Mouse (Mus musculus) left cerebral cortex, adult 8-10 months (tissue): ENCODE results near the gene Arf1. TPM values are rescaled to one million over a fixed set of nuclear protein-coding genes. Genes with fewer than 3 reads are reported as not detected.
"Not testable (repeated sequence)": the region's sequence is repeated elsewhere in the genome, so short reads cannot be mapped to it uniquely, and the experiment has no call there.

ENCODE experiments used
- DNase-seq, 2 experiments: peaks; one replicate each; pipeline ENCODE4 v3.0.0; 2022; ENCODE audit warnings: low spot score in 2 of 2
- total RNA-seq, 4 experiments: library from RNA; stranded (reverse); gene quantifications; 2 replicates each; pipeline ENCODE4 v1.2.4; 2022

Arf1 gene
- total RNA-seq, 4 experiments from 2014 or later, result 419 to 439 (median 436) TPM

DNA sequence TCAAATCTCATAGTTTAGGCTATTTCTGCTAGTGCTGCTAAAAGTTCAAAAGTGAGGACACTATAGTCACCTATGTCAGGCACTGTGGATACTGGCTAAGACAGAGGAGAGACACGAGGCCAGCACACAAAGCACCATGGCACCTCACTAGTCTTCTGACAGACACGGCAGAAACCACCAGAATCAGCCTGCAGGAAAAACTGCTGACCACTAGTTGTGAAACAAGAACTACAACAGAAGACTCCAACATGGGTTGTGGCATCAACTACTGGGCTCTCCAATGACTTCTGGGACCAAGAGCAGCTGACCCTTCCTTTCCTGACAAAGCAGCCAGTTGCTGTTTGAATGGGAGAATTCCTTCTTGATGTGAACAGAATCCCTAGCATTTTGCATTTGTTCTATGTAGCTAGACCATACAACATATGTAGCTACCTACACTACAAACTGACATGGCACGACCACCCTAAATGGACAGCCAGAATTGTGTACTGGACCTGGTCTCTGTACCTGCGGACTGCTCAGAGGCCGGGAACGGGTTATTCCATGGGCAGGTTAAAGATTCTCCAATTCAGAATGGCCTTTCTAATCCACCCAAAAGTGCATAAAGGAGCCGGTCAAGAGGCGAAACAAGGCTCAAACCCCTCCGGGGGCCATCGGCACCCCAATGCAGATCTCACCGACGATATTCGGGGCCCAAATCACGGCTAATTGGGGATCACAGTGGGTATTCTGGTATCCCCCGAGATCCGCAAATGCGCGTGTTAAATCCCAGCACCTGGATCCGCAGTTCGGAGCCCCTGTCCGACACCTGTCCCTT lies 1.1 kb downstream of the Arf1 start:
- no peak for DNase-seq

DNA sequence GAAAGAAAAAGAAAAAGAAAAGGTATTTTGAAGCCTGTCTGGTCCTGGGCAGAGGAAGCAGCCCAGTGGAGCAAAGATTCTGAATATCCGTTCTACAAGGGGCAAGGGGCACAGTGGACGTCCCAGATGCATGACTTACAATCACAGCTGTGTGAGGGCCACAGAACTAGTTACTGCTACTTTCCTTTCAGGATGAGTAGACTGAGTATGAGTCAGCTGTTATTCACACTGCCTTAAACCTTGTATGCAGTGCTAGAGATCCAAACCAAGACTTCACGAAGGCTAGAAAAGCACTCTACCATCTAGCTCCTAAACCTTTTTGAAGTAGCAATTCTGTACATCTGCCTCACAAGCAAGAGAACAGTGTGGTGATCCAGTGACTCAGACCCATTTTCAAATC lies 1.8 kb downstream of the Arf1 start:
- no peak for DNase-seq

DNA sequence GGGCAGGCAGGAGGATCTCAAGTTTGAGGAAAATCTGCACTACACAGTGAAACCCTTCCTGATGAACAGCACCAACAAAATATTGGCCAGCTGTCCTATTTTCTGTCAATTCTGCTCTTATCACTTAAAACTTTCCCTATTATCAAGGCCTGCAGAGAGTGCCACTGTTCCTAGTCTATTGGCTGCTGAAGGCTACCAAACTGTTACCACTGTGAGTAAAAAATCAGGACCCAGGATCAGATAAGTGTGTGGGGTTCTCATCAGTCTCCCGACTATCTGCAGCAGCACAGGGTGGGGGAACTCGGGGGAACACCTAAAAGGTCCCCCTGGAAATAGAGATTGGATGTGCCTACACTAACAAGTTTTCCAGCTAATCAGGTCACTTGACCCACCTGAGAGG lies 2.9 kb downstream of the Arf1 start:
- no peak for DNase-seq

DNA sequence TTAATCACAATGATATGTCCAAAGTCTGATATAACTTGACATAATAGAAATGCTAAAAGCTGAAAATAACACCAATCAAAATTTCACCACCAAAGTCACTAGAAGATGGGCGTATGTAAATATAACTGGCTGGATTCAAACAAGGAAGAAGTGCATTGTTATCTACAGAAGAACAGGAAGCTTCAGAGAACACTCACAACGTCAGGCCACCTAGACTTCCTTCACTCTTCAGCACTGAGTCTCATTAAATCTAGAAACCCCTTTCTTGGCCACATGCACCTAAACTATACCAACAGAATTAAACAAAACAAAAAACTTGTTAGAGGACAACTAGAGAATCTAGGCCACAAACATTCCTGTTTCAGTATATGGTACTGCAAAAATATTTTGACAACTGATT lies 3.6 kb downstream of the Arf1 start:
- DNase-seq, result no peak

DNA sequence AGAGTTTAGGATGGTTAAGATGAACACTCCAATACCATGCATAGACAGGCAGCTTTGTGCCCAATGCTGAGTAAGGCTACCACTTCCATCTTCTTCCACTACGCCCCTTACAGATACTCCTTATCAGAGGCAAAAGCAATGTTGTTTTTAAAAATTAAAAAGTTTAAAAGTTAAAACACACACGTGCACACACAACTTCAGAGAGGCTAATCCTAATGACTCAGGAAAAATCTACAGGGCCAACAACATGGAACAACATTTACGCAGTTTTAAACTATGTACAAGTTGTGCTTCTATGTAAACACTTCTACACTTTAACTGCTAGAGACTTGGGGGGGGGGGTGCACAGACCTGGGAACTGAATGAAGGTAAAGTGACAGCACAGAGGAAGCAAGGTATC lies 4.0 kb downstream of the Arf1 start:
- no peak for DNase-seq

DNA sequence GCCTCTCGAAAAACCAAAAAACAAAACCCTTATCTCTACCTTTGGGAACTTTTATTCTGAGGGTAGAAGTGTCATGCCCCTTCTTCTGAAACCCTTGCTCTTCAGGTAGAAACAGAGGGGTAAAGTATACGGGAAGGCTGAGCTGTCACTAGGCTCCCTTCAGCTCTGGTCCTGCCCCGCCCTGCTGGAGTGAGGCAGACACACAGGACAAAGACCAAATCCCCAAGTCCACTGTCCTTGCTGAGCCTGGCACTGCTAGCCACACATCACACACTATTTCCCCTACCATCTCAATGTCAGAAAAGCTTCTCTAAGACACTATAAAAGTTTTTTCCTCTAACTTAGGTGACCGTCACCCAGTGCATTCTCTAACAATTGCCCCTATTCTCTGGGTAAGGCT lies 5.8 kb downstream of the Arf1 start:
- no peak for DNase-seq

DNA sequence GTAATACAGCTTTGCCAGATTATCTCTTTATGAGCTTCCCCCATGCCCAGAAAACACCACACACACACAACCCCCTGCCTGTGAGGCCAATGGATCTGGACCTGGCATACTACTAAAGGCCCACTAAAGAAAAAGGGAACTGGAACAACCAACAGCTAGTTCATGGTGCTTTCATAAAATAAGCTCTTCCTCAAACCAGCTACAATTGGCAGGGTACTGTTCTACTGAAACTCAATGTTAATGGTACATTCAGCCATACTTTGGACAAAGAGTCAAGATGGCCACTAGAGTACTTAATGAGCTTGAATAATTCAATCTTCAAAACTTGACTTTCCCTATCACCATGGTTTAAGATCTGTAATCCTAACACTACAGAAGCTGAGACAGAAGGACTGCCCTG lies 6.5 kb downstream of the Arf1 start:
- no peak for DNase-seq

DNA sequence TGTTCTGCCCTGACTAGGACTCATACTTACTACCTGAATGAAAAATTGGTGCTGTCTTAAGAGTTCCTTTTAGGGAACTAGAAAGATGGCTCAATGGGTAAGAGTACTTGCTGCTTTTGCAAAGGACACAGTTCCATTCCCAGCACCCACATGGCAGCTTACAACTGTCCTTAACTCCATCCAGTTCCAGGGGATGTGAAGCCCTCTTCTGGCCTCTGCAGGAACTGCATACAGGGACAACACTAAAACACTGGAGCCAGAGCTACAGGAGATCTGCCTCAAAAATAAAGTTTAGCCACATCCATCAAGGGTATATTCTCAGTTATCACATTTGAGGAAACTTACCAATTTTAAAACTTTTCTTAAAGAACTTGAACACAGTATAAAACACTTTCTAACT lies 9.0 kb downstream of the Arf1 start:
- no peak for DNase-seq

DNA sequence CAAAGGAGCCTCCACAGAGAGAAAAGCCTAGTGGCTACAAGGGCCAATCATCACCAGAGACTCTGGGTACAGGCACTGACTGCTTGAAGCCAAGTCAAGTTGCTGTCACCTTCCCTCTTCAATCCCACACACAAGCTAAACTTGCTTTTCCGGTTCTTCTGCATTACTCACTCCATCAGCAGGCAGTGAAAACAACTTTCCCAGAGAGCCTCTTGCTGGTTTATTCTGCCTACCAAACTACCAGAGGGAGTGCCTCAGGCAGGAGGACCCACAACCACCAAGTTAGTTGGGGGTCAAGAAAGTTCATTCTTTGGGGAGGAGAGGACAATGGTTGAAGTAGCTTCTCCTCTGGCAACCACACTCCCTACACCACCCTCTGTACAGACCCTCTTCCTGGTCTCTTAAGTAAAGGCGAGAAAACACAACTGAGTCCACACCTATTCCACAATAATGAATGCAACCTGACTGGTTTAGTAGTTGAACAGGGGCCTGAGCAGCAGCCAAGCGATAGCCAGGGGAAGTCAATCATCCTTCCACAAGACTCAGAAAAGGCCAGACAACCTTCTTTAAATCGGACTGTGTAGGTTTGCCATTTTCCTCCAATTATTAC lies 9.6 kb downstream of the Arf1 start:
- DNase-seq, result no peak

DNA sequence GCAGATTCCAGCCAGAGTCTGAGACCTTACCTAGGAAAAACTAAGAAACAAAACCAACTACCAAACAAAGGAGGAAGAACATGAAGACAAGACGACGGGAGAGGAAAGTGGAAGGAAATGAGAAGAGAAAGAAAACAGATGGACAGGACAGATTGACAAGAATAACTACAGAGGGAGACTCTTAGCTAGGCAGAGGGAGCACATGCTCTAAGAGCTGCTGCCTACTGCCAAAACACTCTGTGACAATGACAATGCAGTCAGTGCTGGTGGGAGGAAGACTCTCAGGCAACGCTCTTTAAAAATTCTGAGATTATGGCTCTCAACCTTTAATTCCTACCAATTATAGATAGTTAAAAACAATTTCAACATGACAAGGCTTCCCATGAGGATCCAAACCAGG lies 11.1 kb downstream of the Arf1 start:
- DNase-seq, result no peak

DNA sequence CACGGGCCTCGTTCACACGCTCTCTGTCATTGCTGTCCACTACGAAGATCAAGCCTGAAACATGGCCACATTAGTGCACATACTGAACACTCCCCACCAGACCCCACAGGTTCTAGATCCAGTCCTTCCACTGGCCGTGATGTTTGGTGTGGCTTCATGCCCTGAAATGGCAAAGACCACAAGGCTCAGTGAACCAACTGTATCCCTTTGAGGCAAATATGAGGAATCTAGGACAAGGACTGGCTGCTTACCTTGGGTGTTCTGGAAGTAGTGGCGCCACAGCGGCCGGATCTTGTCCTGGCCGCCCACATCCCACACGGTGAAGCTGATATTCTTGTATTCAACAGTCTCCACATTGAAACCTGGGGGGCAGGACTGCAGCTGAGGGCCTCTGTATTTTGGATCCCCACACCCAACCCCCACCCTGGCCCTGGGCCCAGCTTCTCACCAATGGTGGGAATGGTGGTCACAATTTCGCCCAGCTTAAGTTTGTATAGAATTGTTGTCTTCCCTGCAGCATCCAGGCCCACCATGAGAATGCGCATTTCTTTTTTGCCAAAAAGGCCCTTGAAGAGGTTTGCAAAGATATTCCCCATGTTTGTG lies 15.1 kb downstream of the Arf1 start:
- no peak for DNase-seq

DNA sequence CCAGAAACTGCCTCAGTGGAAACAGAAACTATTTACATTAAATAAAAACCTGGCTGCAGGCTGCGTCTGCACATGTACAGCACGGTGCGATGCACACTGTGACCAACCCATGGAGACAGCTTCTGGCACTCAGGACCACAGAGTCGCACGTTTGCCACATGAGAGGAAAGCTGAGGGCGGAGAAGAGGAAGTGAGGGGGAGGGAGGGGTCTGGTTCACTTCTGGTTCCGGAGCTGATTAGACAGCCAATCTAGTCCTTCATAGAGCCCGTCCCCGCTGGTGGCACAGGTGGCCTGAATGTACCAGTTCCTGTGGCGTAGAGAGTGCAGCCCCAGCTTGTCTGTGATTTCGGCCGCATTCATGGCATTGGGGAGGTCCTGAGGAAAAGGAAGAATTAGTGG lies 15.8 kb downstream of the Arf1 start:
- not testable (repeated sequence) for DNase-seq

DNA sequence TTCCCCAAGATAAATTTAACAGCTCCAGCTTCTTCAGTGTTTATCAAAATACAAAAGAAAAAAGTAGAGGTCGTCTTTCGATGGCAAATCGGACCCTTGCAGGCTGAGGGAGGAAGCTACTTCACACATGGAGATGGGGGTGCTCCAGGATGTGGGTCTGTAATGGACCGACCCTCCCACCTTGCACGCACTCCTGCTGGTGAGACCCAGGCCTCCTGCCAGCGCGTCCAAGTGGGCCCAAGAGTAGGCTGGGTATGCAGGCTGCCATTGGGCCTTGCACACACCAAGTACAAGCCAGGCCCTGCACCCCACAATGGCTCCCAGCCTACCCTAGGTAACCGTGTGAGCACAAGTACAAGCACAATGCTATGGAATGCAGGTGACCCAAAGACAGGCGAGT lies 16.5 kb downstream of the Arf1 start:
- not testable (repeated sequence) for DNase-seq

DNA sequence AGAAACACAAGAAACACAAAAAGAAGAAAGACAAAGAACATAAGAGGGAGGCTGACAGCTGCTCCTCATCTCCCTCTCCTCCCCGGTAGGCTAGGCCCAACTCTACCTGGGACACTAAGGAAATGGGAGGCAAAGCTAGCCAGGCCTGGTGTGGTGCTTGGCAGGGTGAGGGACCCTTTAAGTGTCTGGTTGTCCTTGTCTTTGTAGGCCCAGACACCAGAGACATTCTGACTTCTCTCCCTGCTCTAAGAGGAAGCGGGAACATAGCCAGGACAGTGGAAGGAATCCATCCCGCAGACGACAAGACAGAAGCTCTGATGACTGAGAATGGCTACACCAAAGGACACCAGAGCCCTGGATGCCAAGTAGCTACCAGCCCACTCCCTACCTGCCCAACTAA lies 18.1 kb downstream of the Arf1 start:
- no peak for DNase-seq

DNA sequence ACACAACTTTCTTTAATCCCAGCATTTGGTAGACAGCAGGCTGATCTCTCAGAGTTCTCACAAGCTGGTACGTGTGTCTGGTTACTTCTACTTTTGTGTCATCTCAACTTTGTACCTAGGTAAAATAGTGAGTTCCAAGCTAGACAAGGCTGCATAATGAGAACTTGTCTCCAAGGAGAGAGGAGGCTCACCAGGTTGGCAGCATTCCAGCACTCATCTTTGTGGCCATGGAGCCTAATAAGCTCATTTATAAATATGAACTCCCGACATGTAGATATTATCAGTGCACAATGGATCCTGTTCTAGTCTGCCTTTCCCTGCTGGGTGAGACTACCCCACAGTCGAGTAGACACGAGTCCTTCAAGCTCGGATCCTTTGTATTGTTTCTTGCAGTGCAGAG lies 18.5 kb downstream of the Arf1 start:
- no peak for DNase-seq

DNA sequence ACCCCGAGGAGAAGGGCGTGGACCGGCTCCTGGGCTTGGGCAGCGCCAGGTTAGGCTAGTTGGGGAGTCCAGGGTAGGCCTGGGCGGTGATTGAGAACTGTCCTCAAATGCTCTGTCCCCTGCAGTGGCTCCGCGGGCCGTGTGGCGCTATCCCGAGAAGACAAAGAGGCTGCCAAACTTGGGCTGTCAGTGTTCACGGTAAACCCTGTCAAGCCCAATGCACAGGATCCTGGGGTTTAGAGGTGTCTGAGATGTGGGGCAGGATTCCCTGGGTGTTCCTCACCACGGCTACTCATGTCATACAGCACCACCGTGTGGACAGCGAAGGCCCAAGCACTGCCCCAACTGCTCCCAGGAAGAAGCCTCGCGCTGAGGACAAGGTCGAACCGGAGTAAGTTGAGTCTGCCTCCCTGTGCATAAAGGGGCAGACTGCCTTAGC lies 19.0 kb downstream of the Arf1 start:
- no peak for DNase-seq

DNA sequence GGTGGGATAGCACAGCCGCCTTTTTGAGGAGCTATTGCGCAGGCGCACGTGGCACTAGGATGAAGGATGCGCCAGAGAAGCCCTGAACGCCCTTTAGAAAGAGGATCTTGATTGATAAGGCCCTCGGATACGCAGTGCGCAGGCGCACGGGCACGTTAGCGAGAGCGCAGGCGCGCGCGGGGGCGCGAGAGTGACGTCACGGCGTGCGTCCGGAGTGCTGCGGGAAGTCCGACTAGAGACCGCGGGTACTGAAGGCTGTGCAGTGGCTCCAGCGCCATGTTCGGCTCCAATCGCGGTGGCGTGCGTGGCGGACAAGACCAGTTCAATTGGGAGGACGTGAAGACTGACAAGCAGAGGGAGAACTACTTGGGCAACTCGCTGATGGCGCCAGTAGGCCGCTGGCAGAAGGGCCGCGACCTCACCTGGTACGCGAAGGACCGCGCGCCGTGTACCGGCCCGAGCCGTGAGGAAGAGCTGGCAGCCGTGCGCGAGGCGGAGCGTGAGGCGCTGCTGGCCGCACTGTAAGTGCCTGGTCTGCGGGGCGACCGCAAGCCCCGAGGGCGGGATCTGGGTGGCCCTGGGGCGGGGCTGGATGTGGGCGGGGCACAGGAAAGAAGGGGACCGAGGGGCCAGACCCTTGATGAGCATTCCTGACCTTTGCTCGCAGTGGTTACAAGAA lies 19.8 kb downstream of the Arf1 start, which contains the start of gene 2310033P09Rik:
2310033P09Rik (plus strand) TSS at position 169 of the 679 bp plus-strand sequence.
- DNase-seq, result peak; percentile 94

DNA sequence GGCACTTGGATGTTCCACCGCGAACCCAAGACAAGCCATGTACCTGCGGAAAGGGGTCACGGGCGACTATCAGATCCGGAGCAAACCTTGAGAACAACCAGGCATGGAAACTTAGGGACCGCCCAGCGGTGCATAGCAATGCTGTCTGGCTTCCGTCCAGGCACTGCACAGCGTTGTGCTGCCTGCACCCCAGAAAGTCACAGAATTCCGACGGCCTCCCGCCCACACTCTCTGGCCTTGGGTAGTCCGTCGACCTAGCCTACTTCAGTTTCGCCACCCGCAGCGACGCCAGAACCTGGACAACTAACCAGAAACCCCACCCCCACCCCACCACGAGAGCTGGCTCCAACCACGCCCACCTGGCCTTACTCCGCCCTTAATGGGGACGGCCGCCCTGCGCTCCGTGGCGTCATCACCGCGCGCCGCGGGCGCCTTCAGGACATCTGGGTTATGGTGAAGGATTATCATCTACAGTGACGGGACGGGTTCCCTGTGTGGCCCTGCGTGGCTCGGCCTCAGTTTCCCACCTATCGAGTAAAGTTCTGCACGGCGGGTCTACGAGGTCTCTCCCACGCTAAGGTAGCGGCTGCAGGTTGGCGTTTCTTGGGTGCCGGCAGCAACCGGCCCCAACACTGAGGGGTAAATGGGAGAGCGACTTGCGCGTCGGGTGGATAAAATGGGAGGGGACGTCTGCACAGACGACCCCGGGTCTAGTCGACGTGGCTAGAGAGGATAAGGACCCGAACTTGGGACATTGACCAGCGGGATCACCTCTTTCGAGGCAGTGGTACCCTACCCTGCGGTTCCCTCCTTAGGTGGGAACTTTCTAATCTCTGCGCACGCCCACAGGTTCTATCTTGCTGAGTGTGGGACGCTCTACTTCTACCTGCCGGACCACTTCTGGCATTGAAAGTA lies 25.7 kb downstream of the Arf1 start, which contains the start of gene Mrpl55:
Mrpl55 (plus strand) TSS at position 406 of the 915 bp plus-strand sequence.
- DNase-seq, result peak; percentile 86 to 89

DNA sequence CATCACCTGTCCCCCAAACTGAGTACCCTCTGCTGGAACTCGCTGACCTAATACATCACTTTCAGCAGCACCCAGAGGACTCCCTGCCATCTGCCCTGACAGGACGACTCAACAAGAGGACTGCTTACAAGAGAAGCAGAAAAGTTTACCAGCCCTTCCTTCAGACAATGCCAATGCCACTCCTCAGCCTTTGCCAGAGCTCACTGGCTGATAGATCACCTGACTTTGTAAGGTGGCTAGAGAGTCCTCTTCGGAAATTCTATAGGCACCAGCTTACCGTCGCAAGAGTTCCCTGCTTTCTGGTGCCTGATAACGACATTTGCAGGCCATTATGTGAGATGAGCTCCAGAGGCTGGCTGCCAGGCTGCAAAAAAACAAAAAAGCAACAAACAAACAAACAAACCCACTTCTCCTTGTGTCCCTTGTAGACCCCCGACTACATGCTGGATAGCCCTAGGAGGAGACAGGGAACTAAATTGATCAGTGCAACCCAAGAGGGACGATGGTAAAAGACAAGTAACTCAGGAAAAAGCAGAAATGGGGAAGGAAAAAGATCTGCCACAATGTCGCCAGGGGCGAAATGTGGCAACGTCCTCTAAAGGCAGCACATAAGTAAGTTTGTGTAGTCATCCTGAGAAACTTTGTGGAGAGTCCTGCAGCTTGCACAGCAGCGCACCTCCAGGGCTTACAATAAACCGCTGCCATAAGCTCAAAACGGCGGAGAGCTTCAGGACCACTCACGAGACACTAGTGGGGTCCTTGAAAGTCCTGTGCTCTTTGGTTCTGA lies 26.7 kb downstream of the Arf1 start:
- no peak for DNase-seq

DNA sequence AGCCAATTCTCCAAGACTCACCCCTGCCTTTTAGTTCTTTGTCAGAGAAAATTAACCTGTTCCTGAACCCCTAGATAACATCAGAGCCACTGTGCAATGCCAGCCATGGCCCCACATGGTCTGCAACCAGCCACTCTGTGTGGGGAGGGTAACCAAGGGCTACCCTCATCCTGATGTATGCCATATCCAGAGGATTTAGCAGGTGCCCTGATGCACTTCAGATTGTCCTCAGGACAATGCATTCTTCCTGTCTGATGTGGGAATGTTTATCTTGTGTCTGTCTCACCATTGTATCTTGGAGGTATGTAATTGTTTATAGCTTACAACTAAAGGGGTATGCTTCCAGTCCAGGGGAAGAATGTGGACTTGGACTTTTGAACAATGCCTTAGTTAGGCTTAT lies 31.8 kb downstream of the Arf1 start:
- no peak for DNase-seq
